Mouse (Mus musculus) embryo, embryonic 10.5 days (tissue): ENCODE data around the gene Sept9.
A peak's percentile ranks its signal among the peaks of the same experiment; 100 is the strongest.

Experiments used
- DNase-seq: peaks from one replicate; pipeline ENCODE4 v3.0.0-alpha.2; 2015; ENCODE audit warnings: low spot score

Gene Sept9

GRCm38 (mm10) chr11:117246981-117247431 lies 47.5 kb downstream of the Sept9 start:
- no peak for DNase-seq

- no peak for DNase-seq
These were observed 48.1 kb downstream of the Sept9 start for GRCm38 (mm10) chr11:117247541-117247940.

- DNase-seq, result peak; percentile 57
These were observed 49.3 kb downstream of the Sept9 start for GRCm38 (mm10) chr11:117248734-117249248.

GRCm38 (mm10) chr11:117249282-117249984 lies 50.0 kb downstream of the Sept9 start:
- DNase-seq, result no peak

GRCm38 (mm10) chr11:117249985-117250928 lies 50.8 kb downstream of the Sept9 start:
- no peak for DNase-seq

- DNase-seq, result no peak
These were observed 52.3 kb downstream of the Sept9 start for GRCm38 (mm10) chr11:117251755-117252154.

GRCm38 (mm10) chr11:117252846-117253245 lies 53.4 kb downstream of the Sept9 start:
- DNase-seq, result no peak

GRCm38 (mm10) chr11:117254161-117255107 lies 55.0 kb downstream of the Sept9 start:
- no peak for DNase-seq

GRCm38 (mm10) chr11:117255108-117255489 lies 55.6 kb downstream of the Sept9 start:
- no peak for DNase-seq

- no peak for DNase-seq
These were observed 56.6 kb downstream of the Sept9 start for GRCm38 (mm10) chr11:117256088-117256487.

- no peak for DNase-seq
These were observed 57.4 kb downstream of the Sept9 start for GRCm38 (mm10) chr11:117256840-117257239.

- no peak for DNase-seq
These were observed 57.8 kb downstream of the Sept9 start for GRCm38 (mm10) chr11:117257266-117257665.

- no peak for DNase-seq
These were observed 58.4 kb downstream of the Sept9 start for GRCm38 (mm10) chr11:117257842-117258241.

GRCm38 (mm10) chr11:117259178-117259960 lies 59.9 kb downstream of the Sept9 start:
- no peak for DNase-seq

GRCm38 (mm10) chr11:117260631-117261030 lies 61.2 kb downstream of the Sept9 start:
- no peak for DNase-seq

GRCm38 (mm10) chr11:117263096-117263808 lies 63.8 kb downstream of the Sept9 start:
- DNase-seq, result peak; percentile 60

GRCm38 (mm10) chr11:117264162-117265021 lies 64.9 kb downstream of the Sept9 start:
- DNase-seq, result no peak

GRCm38 (mm10) chr11:117265270-117265980 lies 66.0 kb downstream of the Sept9 start:
- DNase-seq, result peak; percentile 90
